Mouse (Mus musculus) intestine, postnatal 0 days (tissue): ENCODE data around the gene Rnf183. TPM values are rescaled to one million over a fixed set of nuclear protein-coding genes. Genes with fewer than 3 reads are reported as not detected.
A peak's percentile ranks its signal among the peaks of the same experiment; 100 is the strongest.

ENCODE experiments used
- ATAC-seq: fragments of 200-750 bp; cut with Nextera tagmentation; 2 replicates; pipeline ENCODE4 v1.8.0; 2017; ENCODE audit warnings: mild to moderate bottlenecking, moderate TSS enrichment, moderate library complexity
- H3K27ac ChIP-seq: fragments of 300-500 bp; sonication (generic); 2 replicates; pipeline ENCODE4 v1.5.1; 2014; ENCODE audit warnings: mild to moderate bottlenecking, low read depth, low read length, moderate library complexity
- H3K27me3 ChIP-seq: fragments of 300-500 bp; sonication (generic); replicated peaks from 2 replicates; pipeline ENCODE4 v1.6.1; 2014; ENCODE audit warnings: low read length, mixed read lengths; ENCODE audit not compliant: control insufficient read depth, insufficient read depth
- H3K36me3 ChIP-seq: fragments of 300-500 bp; sonication (generic); 2 replicates; pipeline ENCODE4 v1.6.1; 2014; ENCODE audit warnings: mild to moderate bottlenecking, moderate library complexity; ENCODE audit not compliant: control insufficient read depth, insufficient read depth
- H3K4me1 ChIP-seq: fragments of 300-500 bp; sonication (generic); replicated peaks from 2 replicates; pipeline ENCODE4 v1.6.1; 2014; ENCODE audit warnings: antibody characterized with exemption, low read length, mixed read lengths; ENCODE audit not compliant: control insufficient read depth, insufficient read depth
- H3K4me2 ChIP-seq: fragments of 300-500 bp; sonication (generic); replicated peaks from 2 replicates; pipeline ENCODE4 v1.6.1; 2014; ENCODE audit warnings: low read depth, mild to moderate bottlenecking, moderate library complexity
- H3K4me3 ChIP-seq: fragments of 300-500 bp; sonication (generic); 2 replicates; pipeline ENCODE4 v1.5.1; 2014; ENCODE audit warnings: low read depth, low read length
- H3K9ac ChIP-seq: fragments of 300-500 bp; sonication (generic); 2 replicates; pipeline ENCODE4 v1.6.1; 2014; ENCODE audit warnings: mild to moderate bottlenecking, low read depth, low read length
- H3K9me3 ChIP-seq: fragments of 300-500 bp; sonication (generic); 2 replicates; pipeline ENCODE4 v1.6.1; 2016; ENCODE audit warnings: mixed run types; ENCODE audit not compliant: control insufficient read depth
- CTCF ChIP-seq: sonication (generic); IDR thresholded peaks from 2 replicates; pipeline ENCODE4 v1.5.1; 2016; ENCODE audit warnings: low read depth, mild to moderate bottlenecking, control low read depth, antibody characterized with exemption, moderate library complexity
- WGBS: fragments of 180-500 bp; shearing (Covaris S2); extraction: QIAGEN DNeasy Blood & Tissue Kit; methylation state at CpG from one replicate; pipeline ENCODE4 v1.1.7; 2014; 5-methylcytosine and 5-hydroxymethylcytosine counted together
- polyA plus RNA-seq: library from polyadenylated mRNA; unstranded; fragments of >200 nt; fragmentation: Nextera tagmentation; extraction: Ambion mirVana; gene quantifications from 2 replicates; pipeline ENCODE4 v1.2.1, GENCODE M21; 2015

The Rnf183 gene
- polyA plus RNA-seq, 1 experiment from 2014 or later = 0.35 TPM

DNA sequence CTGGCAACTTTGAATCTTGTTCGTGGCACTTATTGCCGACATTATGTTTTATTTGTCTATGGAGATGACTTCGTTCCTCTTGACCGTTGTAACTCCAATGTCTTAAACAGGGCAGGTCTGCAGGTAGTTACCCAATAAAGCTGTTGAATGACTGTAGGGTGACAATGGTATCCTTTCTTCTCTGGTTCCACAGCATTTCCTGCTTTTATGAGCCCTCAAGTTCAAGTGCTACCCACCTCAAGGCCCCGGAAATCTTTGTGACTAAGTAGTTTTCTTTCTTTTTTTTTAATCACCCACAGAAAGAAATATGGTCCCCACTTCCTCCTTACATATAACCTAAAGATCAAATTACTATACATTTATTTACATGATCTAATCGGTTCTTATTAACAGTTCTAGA, 40.7 kb upstream of the Rnf183 start:
- no peak for TF ChIP-seq CTCF
- Histone ChIP-seq H3K27me3 (no peaks in the 10 kb centered on the region), H3K4me1 (no peaks in the 10 kb centered on the region), H3K27ac (no peak overlapping the region; the same call in 1 of the 2 replicates), H3K9me3 (no peaks in the 10 kb centered on the region), H3K36me3 (no peaks in the 10 kb centered on the region), H3K4me3 (no peak overlapping the region), H3K9ac (no peak overlapping the region), H3K4me2 (no peak overlapping the region)
- ATAC-seq = peak; percentile 69
- WGBS = 47% methylated on average over 6 of the region's 6 CpGs

DNA sequence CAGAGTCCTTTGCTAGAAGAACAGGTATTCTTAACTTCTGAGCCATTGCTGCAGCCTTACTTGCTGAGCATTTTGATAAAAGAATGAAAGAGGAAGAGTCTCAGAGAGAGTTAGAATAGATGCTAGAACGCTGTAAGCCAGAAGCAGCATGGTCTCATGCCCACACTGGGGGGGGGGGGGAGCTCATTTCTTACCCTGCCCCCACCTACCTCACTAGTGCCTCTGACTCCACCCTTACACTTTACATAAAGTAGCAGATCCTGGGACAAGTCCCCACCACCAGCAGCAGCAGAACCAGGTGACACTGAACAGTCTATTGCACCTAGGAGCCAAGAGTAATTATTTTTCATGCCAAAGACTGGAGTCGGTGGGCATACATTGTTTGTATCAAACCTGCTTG, 40.1 kb upstream of the Rnf183 start:
- Histone ChIP-seq H3K36me3 (no peaks in the 10 kb centered on the region), H3K27ac (no peak overlapping the region), H3K4me2 (no peak overlapping the region), H3K9ac (no peak overlapping the region), H3K4me1 (0 out of 2 replicates have a peak, but pooled peaks cover 2% of the 10 kb centered on the region), H3K4me3 (no peak overlapping the region), H3K27me3 (no peaks in the 10 kb centered on the region), H3K9me3 (no peaks in the 10 kb centered on the region)
- ATAC-seq = no peak
- no peak for TF ChIP-seq CTCF
- WGBS = 67% methylated on average over 2 of the region's 2 CpGs

DNA sequence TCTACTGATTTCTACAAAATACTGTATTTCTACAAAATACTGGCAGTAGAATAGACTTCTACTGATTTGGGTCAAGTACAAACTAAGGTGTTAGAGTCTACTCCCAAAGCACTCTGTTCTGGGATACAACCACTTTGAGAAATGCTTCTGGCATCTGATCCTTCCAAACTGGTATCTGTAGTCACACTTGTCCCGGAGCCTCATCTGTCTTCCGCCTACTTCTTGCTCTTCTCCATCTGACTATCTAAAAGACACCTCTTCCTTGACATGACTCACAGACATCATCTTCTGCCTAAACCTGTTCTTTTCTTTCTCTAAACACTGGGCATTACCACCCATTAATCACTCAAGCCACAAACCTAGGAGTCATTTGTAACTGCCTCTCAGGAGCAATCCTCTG, 37.0 kb upstream of the Rnf183 start:
- Histone ChIP-seq H3K9ac (no peak overlapping the region), H3K4me1 (0 out of 2 replicates have a peak, but pooled peaks cover 2% of the 10 kb centered on the region), H3K27ac (no peak overlapping the region), H3K4me3 (no peak overlapping the region), H3K36me3 (no peaks in the 10 kb centered on the region), H3K4me2 (no peak overlapping the region), H3K27me3 (no peaks in the 10 kb centered on the region), H3K9me3 (no peaks in the 10 kb centered on the region)
- ATAC-seq = no peak
- WGBS = 89% methylated on average over 2 of the region's 2 CpGs
- no peak for TF ChIP-seq CTCF

- no peak for TF ChIP-seq CTCF
- 1% methylated on average over 30 of the region's 30 CpGs for WGBS
- ATAC-seq = peak; percentile 84
- no peak within 1 kb of the TSS for H3K27ac ChIP-seq
- H3K4me1 ChIP-seq = 0 out of 2 replicates have a peak, but pooled peaks cover 2% of the 10 kb centered on the region
- peak within 1 kb of the TSS; percentile 60 for H3K4me3 ChIP-seq
- H3K27me3 ChIP-seq = no peaks in the 10 kb centered on the region
- H3K9me3 ChIP-seq = no peaks in the 10 kb centered on the region
- H3K9ac ChIP-seq = peak within 1 kb of the TSS; percentile 45; the same call in 1 of the 2 replicates
- H3K36me3 ChIP-seq = no peaks in the 10 kb centered on the region
- peak within 1 kb of the TSS; percentile 95 for H3K4me2 ChIP-seq
Observed at GRCm38 (mm10) chr4:62470598-62471051, 35.6 kb upstream of the Rnf183 start, which contains the start of gene Wdr31. Wdr31 (minus strand) TSS chr4:62470896.

DNA sequence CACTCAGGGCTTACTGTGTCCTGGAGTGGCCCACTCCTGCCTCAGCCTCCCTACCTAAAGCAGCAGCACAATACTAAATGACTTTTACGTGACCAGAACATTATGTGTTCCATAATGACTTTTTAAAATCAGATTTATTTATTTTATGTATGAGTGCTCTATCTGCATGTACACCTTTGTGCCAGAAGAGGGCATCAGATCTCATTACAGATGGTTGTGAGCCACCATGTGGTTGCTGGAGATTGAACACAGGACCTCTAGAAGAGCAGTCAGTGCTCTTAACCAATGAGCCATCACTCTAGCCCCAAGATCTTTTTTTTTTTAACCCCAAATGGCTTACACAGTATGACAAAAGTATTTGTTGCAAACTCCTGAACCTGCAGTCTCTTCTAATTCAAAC, 33.1 kb upstream of the Rnf183 start:
- WGBS = 90% methylated on average over 1 of the region's 1 CpGs
- no peaks in the 10 kb centered on the region for H3K9me3 ChIP-seq
- no peaks in the 10 kb centered on the region for H3K36me3 ChIP-seq
- no peaks in the 10 kb centered on the region for H3K27me3 ChIP-seq
- TF ChIP-seq CTCF = peak; percentile 50
- no peak overlapping the region for H3K9ac ChIP-seq
- no peak overlapping the region for H3K4me3 ChIP-seq
- H3K27ac ChIP-seq = no peak overlapping the region
- ATAC-seq = no peak
- H3K4me1 ChIP-seq = 0 out of 2 replicates have a peak, but pooled peaks cover 2% of the 10 kb centered on the region
- no peak overlapping the region for H3K4me2 ChIP-seq

GRCm38 (mm10) chr4:62463124-62463523, 28.1 kb upstream of the Rnf183 start:
- H3K9ac ChIP-seq = no peak overlapping the region
- H3K4me1 ChIP-seq = 0 out of 2 replicates have a peak, but pooled peaks cover 4% of the 10 kb centered on the region
- H3K36me3 ChIP-seq = no peaks in the 10 kb centered on the region; the same call in 1 of the 2 replicates
- 37% methylated on average over 2 of the region's 2 CpGs for WGBS
- no peaks in the 10 kb centered on the region for H3K27me3 ChIP-seq
- ATAC-seq = peak; percentile 71
- no peak overlapping the region for H3K4me2 ChIP-seq
- H3K4me3 ChIP-seq = no peak overlapping the region
- no peak overlapping the region; the same call in 1 of the 2 replicates for H3K27ac ChIP-seq
- no peak for TF ChIP-seq CTCF
- H3K9me3 ChIP-seq = no peaks in the 10 kb centered on the region

DNA sequence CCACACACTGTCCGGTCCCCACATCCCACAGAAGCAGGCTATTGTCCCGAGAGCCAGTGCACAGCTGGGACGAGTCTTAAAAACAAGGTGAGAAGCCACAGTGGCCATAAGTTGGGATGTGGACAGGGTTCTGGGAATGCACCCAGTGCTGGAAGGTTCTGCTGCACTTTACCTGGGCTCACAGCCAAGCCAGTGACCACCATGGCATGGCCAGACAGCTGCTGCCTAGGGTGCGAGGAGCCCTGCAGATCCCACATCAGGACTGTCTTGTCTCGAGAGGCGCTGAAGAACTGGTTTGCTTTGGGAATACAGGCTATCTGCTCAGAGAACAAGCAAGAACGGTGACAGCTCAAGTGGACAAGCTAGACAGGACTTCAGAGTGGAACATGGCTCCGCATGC, 25.3 kb upstream of the Rnf183 start:
- H3K9me3 ChIP-seq = no peaks in the 10 kb centered on the region
- WGBS = 92% methylated on average over 8 of the region's 8 CpGs
- ATAC-seq = no peak

More for the DNA sequence above, 25.3 kb upstream of the Rnf183 start:
- TF ChIP-seq CTCF = no peak
- Histone ChIP-seq H3K9ac (no peak overlapping the region), H3K4me2 (no peak overlapping the region), H3K4me3 (no peak overlapping the region), H3K4me1 (0 out of 2 replicates have a peak, but pooled peaks cover 4% of the 10 kb centered on the region), H3K27me3 (no peaks in the 10 kb centered on the region), H3K27ac (no peak overlapping the region), H3K36me3 (no peaks in the 10 kb centered on the region; the same call in 1 of the 2 replicates)
